Mouse (Mus musculus) heart, adult 2 months (tissue): ENCODE data around the gene Cks1brt.

Source experiments
- CTCF ChIP-seq: fragments of 200-600 bp; IDR thresholded peaks from 2 replicates; pipeline ENCODE4 v1.8.1; 2022; ENCODE audit warnings: antibody characterized with exemption, mild to moderate bottlenecking, moderate library complexity
- EP300 ChIP-seq: fragments of 200-500 bp; IDR thresholded peaks from 2 replicates; pipeline ENCODE4 v1.6.1; 2011; ENCODE audit warnings: low read depth, low read length, control low read depth; ENCODE audit not compliant: insufficient read depth
- POLR2A ChIP-seq: fragments of 200-500 bp; IDR thresholded peaks from 2 replicates; pipeline ENCODE4 v1.6.1; 2011; ENCODE audit warnings: mild to moderate bottlenecking, low read depth, low read length, control low read depth; ENCODE audit not compliant: insufficient read depth

DNA sequence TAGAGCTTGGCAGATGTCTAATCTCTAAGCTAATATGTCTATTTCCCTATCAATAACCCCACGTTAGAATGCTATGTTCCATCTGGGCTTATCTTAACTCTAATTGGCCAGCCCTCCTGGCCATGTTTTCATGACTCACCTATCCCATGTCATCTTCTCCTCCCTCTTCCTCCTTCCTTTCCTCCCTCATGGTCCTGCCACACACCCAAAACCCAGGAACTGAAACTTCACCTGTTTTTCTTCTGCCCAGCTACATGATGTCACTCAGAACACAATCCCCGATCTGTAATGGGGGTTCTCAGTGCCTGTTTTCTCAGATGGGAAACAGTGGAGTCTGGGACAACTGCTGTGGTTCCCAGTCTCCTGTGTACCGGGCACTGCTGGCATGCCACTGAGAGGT is at the start of gene Cks1brt:
- TF ChIP-seq CTCF (no peak), EP300 (no peak), POLR2A (no peak)
